Mouse (Mus musculus) embryonic fibroblast, embryonic 13.5 days (primary cell): ENCODE data around the gene Agap1.

Experiments used
- CTCF ChIP-seq: IDR thresholded peaks from 2 replicates; pipeline ENCODE4 v1.5.1; 2011; ENCODE audit warnings: mild to moderate bottlenecking, control low read depth, low read length, moderate library complexity, borderline replicate concordance; ENCODE audit not compliant: insufficient read depth
- POLR2A ChIP-seq: IDR thresholded peaks from 2 replicates; pipeline ENCODE4 v1.6.1; 2011; ENCODE audit warnings: low read depth, mild to moderate bottlenecking, control low read depth, low read length, moderate library complexity

GRCm38 (mm10) chr1:89880193-89880592 lies 425.6 kb downstream of the Agap1 start:
- TF ChIP-seq CTCF = no peak
- no peak for TF ChIP-seq POLR2A
